Mouse (Mus musculus): ENCODE data around the gene Mon1b. TPM values are rescaled to one million over a fixed set of nuclear protein-coding genes. Genes with fewer than 3 reads are reported as not detected.

Gene Mon1b
- 7.7 and 8.0 TPM in 2 replicates for polyA plus RNA-seq (2015; fragmentation: Nextera tagmentation; extraction: Ambion mirVana)

GRCm38 (mm10) chr8:113634670-113635591 is at the start of gene Mon1b:
Mon1b (plus strand) TSS chr8:113635587.
- H3K4me1 ChIP-seq, result peaks cover 18% of the 10 kb centered on the region
- peak within 1 kb of the TSS; percentile 72 for H3K9ac ChIP-seq
- H3K4me3 ChIP-seq, result peak within 1 kb of the TSS; percentile 92
- no peaks in the 10 kb centered on the region for H3K9me3 ChIP-seq
- peaks cover 17% of the 10 kb centered on the region; the same call in 1 of the 2 replicates for H3K36me3 ChIP-seq
- no peaks in the 10 kb centered on the region for H3K27me3 ChIP-seq
- peak within 1 kb of the TSS; percentile 99 for H3K27ac ChIP-seq
- ATAC-seq (ENCODE audit: borderline replicate concordance, extremely low read depth, low FRiP score, low TSS enrichment), result peak; percentile 98
- H3K4me2 ChIP-seq, result peak within 1 kb of the TSS; percentile 98
- WGBS, result under 1% methylated on average over 42 of the region's 42 CpGs

DNA sequence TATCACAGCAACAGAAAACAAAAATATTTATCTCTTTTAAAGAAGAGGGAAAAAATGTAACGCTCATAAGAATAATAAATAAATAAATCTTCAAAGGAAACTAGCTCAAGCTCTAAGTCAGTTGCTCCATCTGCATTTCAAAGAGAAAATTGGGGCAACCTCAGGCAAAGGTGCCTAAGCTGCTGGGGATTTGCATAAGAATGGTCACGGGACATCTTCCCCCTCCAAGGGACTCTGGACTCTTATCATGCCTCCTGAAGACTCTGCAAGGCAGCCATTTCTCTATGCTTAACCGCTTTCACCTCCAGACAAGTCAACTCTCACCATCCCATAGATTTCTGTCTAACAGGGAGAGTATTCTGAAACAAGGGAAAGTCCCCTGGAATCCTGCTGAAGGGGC is 37.0 kb upstream of the Mon1b start:
- H3K4me3 ChIP-seq, result no peak overlapping the region
- WGBS, result 47% methylated on average over 3 of the region's 3 CpGs
- H3K27ac ChIP-seq, result no peak overlapping the region
- H3K9me3 ChIP-seq, result no peaks in the 10 kb centered on the region
- H3K4me2 ChIP-seq, result no peak overlapping the region
- H3K4me1 ChIP-seq, result no peaks in the 10 kb centered on the region
- H3K27me3 ChIP-seq, result no peaks in the 10 kb centered on the region
- no peak for ATAC-seq (ENCODE audit: borderline replicate concordance, extremely low read depth, low FRiP score, low TSS enrichment)
- H3K9ac ChIP-seq, result no peak overlapping the region
- H3K36me3 ChIP-seq, result no peaks in the 10 kb centered on the region

DNA sequence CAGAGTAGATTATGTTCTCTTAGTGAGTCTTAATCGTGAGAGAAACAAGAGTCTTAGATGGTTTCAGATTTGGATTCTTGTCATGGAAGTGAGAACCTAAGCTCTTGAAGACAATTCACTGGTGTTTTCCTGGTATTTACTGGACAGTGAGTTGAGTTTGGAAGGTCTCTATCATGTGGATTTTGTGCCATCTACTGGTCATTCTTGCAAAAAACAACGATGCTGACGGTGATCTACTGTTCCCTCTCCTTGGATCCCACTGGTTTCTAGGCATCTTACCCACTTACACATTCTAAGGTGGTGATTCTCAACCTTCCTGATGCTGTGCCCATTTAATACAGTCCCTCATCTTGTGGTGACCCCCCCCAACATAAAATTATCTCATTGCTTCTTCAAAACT is 2.8 kb upstream of the Mon1b start:
- Histone ChIP-seq H3K36me3 (no peaks in the 10 kb centered on the region), H3K9me3 (no peaks in the 10 kb centered on the region), H3K9ac (no peak overlapping the region), H3K4me1 (peaks cover 18% of the 10 kb centered on the region), H3K4me3 (no peak overlapping the region), H3K27me3 (no peaks in the 10 kb centered on the region), H3K4me2 (no peak overlapping the region), H3K27ac (no peak overlapping the region)
- no peak for ATAC-seq (ENCODE audit: borderline replicate concordance, extremely low read depth, low FRiP score, low TSS enrichment)
- 8% methylated on average over 3 of the region's 3 CpGs for WGBS

GRCm38 (mm10) chr8:113634161-113634560 is 1.2 kb upstream of the Mon1b start:
- ATAC-seq (ENCODE audit: borderline replicate concordance, extremely low read depth, low FRiP score, low TSS enrichment), result no peak
- no peaks in the 10 kb centered on the region for H3K9me3 ChIP-seq
- H3K4me3 ChIP-seq, result peak overlapping the region; percentile 92
- H3K9ac ChIP-seq, result no peak overlapping the region
- 21% methylated on average over 12 of the region's 12 CpGs for WGBS
- H3K4me2 ChIP-seq, result peak overlapping the region; percentile 67
- H3K27me3 ChIP-seq, result no peaks in the 10 kb centered on the region
- peaks cover 18% of the 10 kb centered on the region for H3K4me1 ChIP-seq
- peak overlapping the region; percentile 99; the same call in 1 of the 2 replicates for H3K27ac ChIP-seq
- peaks cover 11% of the 10 kb centered on the region; the same call in 1 of the 2 replicates for H3K36me3 ChIP-seq

DNA sequence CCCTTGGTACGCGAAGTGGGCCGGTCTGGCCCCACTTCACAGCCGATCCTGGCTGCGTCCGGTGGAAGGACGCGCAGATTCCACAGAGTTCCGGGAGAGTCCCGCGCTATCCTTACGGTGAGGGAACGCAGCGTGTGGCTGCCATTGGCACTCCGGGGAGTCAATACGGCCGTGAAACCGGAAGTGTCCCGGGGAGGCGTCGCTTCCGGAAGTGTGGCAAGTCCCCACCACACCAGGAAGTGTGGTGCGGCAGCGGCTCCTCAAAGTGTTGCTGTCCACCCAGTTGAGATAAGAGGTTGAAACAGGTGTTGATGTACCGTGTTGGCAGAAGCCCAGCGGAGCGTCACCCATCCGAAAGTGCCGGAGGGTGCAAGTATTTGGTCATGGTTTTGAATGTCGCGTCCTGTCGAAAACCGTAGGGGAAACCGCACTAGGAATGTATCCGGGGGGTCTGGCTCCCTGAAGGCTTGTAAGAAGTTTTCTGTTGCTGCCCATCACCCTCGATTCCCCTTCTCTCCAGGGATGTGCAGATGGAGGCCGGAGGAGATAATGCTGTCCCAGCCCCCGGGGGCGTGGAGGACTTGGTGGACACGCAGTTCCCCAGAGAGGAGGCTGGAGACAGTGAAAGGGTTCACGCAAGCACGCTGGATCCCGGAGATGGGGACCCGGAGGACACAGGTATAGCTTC is 349 bp downstream of the Mon1b start:
- no peaks in the 10 kb centered on the region for H3K27me3 ChIP-seq
- H3K4me3 ChIP-seq, result peak overlapping the region; percentile 92
- ATAC-seq (ENCODE audit: borderline replicate concordance, extremely low read depth, low FRiP score, low TSS enrichment), result peak; percentile 69
- peak overlapping the region; percentile 99 for H3K27ac ChIP-seq
- H3K4me1 ChIP-seq, result peaks cover 18% of the 10 kb centered on the region
- under 1% methylated on average over 44 of the region's 44 CpGs for WGBS
- peaks cover 18% of the 10 kb centered on the region; the same call in 1 of the 2 replicates for H3K36me3 ChIP-seq
- H3K9me3 ChIP-seq, result no peaks in the 10 kb centered on the region
- H3K4me2 ChIP-seq, result peak overlapping the region; percentile 98
- H3K9ac ChIP-seq, result peak overlapping the region; percentile 72

GRCm38 (mm10) chr8:113636280-113636628 is 867 bp downstream of the Mon1b start:
- WGBS, result 31% methylated on average over 5 of the region's 5 CpGs
- H3K36me3 ChIP-seq, result peaks cover 18% of the 10 kb centered on the region; the same call in 1 of the 2 replicates
- H3K4me2 ChIP-seq, result peak overlapping the region; percentile 98
- no peak for ATAC-seq (ENCODE audit: borderline replicate concordance, extremely low read depth, low FRiP score, low TSS enrichment)
- peak overlapping the region; percentile 92 for H3K4me3 ChIP-seq
- H3K4me1 ChIP-seq, result peaks cover 18% of the 10 kb centered on the region
- H3K27ac ChIP-seq, result no peak overlapping the region
- no peaks in the 10 kb centered on the region for H3K9me3 ChIP-seq
- no peaks in the 10 kb centered on the region for H3K27me3 ChIP-seq
- H3K9ac ChIP-seq, result peak overlapping the region; percentile 72

- Histone ChIP-seq H3K27ac (no peak overlapping the region), H3K9me3 (no peaks in the 10 kb centered on the region), H3K4me2 (no peak overlapping the region), H3K36me3 (peaks cover 37% of the 10 kb centered on the region), H3K4me3 (no peak overlapping the region), H3K4me1 (peaks cover 18% of the 10 kb centered on the region), H3K27me3 (no peaks in the 10 kb centered on the region), H3K9ac (no peak overlapping the region)
- no peak for ATAC-seq (ENCODE audit: borderline replicate concordance, extremely low read depth, low FRiP score, low TSS enrichment)
- WGBS, result 66% methylated on average over 8 of the region's 8 CpGs
These were observed 5.0 kb downstream of the Mon1b start for GRCm38 (mm10) chr8:113640357-113640756.

DNA sequence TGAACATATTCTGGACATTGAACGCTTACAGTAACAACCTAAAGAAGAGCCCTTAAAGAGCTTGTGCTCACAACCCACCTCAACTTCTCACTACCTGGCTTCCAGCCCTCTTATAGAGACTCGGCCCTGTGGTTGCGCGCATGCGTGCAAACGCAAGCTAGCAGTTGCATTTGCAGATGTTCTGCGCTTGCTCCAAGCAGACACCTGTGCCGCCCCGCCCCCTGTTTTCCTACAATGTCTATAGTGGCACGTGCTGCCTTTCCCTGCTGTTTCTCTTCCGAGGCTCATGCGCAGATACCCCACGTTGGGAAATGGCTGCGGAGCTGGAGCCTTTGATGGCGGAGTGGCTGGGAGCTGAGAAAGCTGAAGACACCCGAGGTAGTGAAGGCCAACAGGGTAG is 7.5 kb downstream of the Mon1b start, which contains the start of gene Syce1l:
Gene Syce1l (plus strand): TSS at position 288 of the 400 bp plus-strand sequence.
- no peak within 1 kb of the TSS for H3K9ac ChIP-seq
- H3K9me3 ChIP-seq, result no peaks in the 10 kb centered on the region
- no peaks in the 10 kb centered on the region for H3K27me3 ChIP-seq
- H3K27ac ChIP-seq, result no peak within 1 kb of the TSS
- H3K4me1 ChIP-seq, result peaks cover 8% of the 10 kb centered on the region
- ATAC-seq (ENCODE audit: borderline replicate concordance, extremely low read depth, low FRiP score, low TSS enrichment), result no peak
- H3K4me3 ChIP-seq, result no peak within 1 kb of the TSS
- 90% methylated on average over 16 of the region's 16 CpGs for WGBS
- H3K4me2 ChIP-seq, result no peak within 1 kb of the TSS
- H3K36me3 ChIP-seq, result peaks cover 37% of the 10 kb centered on the region

DNA sequence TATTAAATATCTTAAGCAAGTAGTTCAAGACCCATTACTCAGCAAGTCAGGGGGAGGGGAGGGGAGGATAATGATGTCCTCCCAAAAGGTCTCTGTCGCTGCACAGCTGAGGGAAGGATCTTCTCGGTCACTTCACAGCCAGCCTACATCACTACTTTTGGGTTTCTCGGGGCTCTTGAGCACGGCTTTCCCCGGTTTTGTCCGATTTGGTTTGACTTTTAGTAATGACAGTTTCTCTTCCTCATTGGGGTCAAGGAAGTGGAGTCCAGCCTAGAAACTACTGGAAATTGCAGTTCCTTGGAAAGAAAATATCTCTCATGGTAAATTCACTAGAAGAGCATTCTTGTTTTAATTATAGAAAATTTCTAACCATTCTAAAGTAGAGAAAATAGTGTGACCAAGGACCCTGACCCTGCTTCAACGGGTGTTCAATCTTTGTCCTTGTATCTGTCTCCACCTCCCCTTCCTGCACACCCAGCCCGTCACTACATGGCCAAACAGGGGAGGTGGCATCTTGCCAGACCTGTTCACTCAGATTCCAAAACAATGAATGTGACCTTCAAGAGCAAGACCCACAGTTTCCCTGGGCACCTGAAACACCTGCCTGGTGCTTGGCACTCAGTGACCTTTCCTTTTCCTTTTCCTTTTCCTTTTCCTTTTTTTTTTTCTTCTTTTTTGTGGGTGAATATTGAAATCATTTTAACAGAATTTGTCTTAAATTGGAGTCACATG is 8.3 kb downstream of the Mon1b start:
- no peak overlapping the region for H3K4me3 ChIP-seq
- peaks cover 8% of the 10 kb centered on the region for H3K4me1 ChIP-seq
- peaks cover 31% of the 10 kb centered on the region for H3K36me3 ChIP-seq
- ATAC-seq (ENCODE audit: borderline replicate concordance, extremely low read depth, low FRiP score, low TSS enrichment), result no peak
- H3K27ac ChIP-seq, result no peak overlapping the region
- WGBS, result 71% methylated on average over 8 of the region's 8 CpGs
- H3K9me3 ChIP-seq, result no peaks in the 10 kb centered on the region
- H3K27me3 ChIP-seq, result no peaks in the 10 kb centered on the region
- H3K4me2 ChIP-seq, result no peak overlapping the region
- H3K9ac ChIP-seq, result no peak overlapping the region

DNA sequence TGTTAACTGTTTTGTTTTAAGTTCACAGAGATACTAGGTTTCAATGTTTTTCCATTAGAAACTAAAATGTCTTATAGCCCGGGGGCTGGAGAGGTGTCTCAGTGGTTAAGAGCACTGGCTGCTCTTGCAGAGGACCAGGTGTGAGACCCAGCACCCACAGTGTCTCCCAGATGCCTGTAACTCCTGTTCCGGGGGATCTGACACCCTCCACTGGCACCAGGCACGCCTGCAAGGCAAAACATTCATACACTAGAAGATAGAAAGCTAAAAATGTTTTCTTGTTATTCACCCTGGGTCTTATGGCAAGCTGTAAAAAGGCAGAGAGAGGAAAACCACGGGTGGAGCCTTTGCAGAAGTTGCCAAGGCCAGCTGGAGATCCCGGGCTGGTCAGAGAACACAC is 9.8 kb downstream of the Mon1b start:
- no peaks in the 10 kb centered on the region for H3K9me3 ChIP-seq
- peaks cover 8% of the 10 kb centered on the region for H3K4me1 ChIP-seq
- no peak for ATAC-seq (ENCODE audit: borderline replicate concordance, extremely low read depth, low FRiP score, low TSS enrichment)
- no peak overlapping the region for H3K4me3 ChIP-seq
- 56% methylated on average over 5 of the region's 5 CpGs for WGBS
- H3K4me2 ChIP-seq, result no peak overlapping the region
- H3K9ac ChIP-seq, result no peak overlapping the region
- peaks cover 18% of the 10 kb centered on the region for H3K36me3 ChIP-seq
- no peak overlapping the region for H3K27ac ChIP-seq
- H3K27me3 ChIP-seq, result no peaks in the 10 kb centered on the region

DNA sequence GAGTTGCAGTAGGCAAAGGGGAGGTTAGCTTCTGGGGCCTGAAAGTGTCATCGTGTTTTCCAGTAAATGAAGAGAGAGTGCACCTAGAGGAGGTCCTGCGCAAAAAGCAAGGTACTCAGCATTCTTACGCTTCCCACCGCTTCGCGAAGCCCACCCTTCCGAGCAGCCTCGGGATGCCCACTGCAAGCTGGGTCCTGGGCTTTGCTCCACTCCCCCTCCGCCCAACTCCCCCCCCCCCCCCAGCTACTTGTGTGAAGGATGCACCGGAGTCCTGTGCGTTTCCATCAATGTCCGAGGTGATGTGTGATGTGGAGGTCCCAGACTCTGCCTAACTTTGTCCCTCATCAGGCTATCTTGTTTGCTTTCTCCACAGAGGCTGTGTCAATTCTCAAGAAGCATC is 17.1 kb downstream of the Mon1b start:
- Histone ChIP-seq H3K27me3 (no peaks in the 10 kb centered on the region), H3K4me3 (no peak overlapping the region)
- 69% methylated on average over 12 of the region's 12 CpGs for WGBS

More for the DNA sequence above, 17.1 kb downstream of the Mon1b start:
- Histone ChIP-seq H3K9me3 (no peaks in the 10 kb centered on the region), H3K4me2 (no peak overlapping the region), H3K36me3 (no peaks in the 10 kb centered on the region), H3K9ac (no peak overlapping the region), H3K27ac (no peak overlapping the region), H3K4me1 (0 out of 2 replicates have a peak, but pooled peaks cover under 1% of the 10 kb centered on the region)
- ATAC-seq (ENCODE audit: borderline replicate concordance, extremely low read depth, low FRiP score, low TSS enrichment), result no peak
